Mouse (Mus musculus): ENCODE data around the gene Celsr2.
A peak's percentile ranks its signal among the peaks of the same experiment; 100 is the strongest.

Celsr2 gene

DNA sequence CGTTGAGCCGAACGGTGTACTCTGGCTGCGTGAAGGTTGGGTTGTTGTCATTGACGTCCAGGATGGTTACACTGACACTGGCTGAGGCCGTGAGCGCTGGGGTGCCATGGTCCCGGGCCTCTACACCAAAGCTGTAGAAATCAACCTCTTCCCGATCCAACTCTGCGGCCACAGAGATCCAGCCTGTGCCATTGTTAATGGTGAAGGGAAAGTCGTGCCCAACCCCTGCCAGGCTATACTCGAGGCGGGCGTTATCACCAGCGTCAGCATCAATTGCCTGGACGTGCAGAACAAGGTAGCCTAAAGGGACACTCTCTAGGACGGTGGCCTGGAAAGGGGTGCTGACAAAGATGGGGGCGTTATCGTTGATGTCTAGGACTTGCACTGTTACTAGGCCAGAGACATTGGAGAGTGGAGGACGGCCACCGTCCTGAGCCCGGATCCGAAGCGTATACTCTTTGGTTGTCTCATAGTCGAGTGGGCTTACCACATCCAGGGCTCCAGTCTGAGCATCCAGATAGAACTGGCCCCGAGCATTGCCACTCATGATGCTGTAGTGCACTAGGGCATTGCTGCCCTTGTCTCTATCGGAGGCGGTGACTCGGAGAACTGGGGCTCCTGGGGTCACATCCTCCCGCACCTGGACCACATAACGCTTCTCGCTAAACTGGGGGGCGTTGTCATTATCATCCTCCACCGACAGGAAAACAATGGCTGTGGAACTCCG is 1.6 kb downstream of the Celsr2 start:
- ATAC-seq (ENCODE audit: low TSS enrichment), result no peak

GRCm38 (mm10) chr3:108411754-108412121 is 3.6 kb downstream of the Celsr2 start:
- 0 out of 2 replicates have a peak, but pooled peaks have one; percentile 7 for ATAC-seq (ENCODE audit: low TSS enrichment)

DNA sequence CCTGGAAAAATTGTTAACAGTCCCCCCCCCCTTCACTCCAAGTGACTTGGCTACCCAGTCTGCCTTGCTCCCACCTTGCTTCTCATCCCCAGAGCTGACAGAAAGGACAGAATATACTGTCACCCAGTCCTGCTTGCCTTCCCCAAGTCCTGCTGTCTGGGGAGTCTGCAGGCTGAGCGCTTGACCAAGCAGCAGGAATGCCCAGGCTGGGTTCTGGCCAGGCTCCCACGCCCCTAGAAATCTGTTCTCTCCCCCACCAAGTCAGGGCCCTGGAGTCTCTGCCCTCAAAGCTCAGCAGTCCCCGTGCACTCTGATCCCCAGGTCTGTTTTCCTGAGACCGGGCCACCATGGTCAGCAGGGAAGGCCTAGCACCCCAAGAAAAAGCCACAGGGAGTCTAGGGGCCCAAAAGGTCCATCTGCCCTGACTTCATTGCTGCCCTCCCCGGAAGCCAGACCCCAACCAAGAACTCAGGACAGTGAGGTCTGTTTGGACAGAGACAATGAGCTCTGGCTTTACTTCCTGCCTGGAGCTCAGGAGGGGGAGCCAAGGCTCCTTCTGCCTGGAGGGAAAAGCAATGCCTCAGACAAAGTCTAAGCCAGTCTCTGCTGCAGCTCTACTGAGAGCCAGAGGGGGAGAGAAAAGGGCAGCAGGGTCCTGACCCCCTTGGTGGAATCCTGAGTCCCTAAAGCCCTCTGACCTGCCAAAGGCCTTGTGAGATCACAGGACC is 4.2 kb downstream of the Celsr2 start:
- no peak for ATAC-seq (ENCODE audit: low TSS enrichment)

DNA sequence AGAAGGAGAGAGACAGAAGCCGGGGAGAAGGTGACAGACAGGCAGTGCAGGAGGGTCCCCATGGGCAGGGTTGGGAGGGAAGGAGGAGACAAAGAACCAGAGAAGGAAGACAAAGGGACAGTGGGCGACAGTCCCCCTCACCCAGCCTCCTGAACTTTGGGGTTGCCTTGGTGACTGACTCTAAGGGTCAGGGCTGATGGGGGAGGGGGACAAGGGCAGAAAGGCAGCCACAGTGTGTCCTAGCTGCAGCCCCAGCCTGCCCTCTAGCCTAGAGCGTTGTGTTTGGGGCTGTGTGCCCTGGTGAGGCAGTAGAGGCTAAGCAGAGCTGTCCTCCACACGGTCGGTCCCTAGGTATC is 5.0 kb downstream of the Celsr2 start:
- ATAC-seq (ENCODE audit: low TSS enrichment), result no peak

- no peak for ATAC-seq (ENCODE audit: low TSS enrichment)
Observed at GRCm38 (mm10) chr3:108409656-108410358, 5.5 kb downstream of the Celsr2 start.

GRCm38 (mm10) chr3:108408517-108409008 is 6.8 kb downstream of the Celsr2 start:
- ATAC-seq (ENCODE audit: low TSS enrichment), result no peak

DNA sequence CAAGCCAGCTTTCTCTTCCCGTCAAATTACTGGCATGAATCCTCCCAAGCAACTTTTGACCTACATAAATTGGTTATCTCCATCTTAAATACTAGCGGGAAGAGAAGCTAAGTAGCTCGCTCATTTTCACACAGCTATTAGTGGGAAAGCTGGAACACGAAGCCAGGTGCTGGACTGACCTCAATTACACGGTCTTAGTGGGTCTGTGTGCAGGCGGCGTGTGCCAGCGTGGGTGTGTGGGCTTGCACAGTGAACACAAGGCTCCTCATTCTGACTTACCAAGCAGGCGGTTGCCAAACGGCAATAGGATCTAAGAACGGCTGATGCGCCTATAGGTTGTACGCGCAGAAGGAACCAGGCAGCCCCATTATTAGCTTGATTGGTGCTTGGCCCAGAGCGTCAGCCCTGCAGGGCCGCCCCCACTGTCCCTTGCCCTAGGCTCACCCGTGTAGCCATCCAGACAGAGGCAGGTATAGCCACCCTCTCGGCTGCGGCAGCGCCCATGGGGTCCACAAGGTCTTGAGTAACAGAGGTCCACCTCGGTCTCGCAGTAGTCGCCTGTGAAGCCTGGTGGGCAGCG is 9.0 kb downstream of the Celsr2 start:
- peak; percentile 14; the same call in 1 of the 2 replicates for ATAC-seq (ENCODE audit: low TSS enrichment)

DNA sequence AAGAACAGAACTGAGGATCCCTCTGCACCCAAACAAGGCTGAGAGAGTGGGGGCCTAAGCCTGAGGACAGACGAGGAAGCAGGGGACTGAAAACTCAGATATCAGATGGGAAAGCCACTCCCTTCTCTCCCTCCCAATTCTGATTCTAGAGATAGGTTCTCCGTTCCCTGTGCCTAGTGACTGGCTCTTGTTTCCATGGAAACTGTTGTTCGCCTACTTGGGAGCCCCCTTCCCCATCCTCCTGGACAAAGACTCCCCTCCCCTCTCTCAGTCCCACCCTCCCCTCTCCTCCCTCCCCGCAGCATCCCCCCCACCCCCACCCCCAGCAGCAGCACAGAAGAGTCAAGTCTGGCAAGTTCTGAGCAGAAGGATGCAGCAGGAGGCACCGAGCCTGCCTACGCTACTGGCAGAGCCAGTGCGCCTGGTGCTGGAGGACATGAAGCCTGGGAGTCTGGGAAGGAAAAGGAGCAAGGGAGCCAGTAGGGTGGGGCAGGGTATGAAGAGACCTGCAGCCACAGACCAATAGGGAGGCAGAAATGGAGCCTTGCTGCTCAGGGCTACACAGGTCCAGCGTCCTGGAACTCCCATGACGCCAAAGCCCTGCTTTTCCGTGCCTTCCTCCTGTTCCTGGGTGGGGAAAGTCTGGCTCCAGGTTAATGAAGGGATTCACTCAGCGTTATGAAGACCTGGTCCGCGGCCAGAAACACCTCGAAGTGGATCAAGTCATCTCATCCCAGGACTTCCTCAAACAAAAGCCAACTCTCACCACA is 9.6 kb downstream of the Celsr2 start:
- ATAC-seq (ENCODE audit: low TSS enrichment), result peak; percentile 72

DNA sequence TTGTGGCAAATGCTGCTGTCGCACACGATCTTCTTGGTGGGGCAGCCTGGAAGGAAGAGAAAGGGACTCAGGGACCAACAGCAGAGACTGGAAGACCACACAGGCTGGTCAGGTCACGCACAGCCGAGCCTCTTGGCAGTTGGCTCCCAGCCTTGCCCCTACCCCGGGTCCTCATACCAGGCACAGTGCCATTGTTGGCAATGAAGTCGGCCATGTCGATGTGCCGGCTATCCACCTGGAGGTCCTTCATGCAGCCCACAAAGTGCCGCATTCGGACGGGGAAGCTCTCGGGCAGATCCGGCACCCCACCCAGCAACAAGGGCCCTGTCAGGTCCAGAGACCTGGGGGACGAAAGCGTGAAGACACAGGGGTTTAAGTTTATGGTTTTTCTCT is 12.8 kb downstream of the Celsr2 start:
- no peak for ATAC-seq (ENCODE audit: low TSS enrichment)

GRCm38 (mm10) chr3:108401692-108402527 is 13.4 kb downstream of the Celsr2 start:
- peak; percentile 72 for ATAC-seq (ENCODE audit: low TSS enrichment)

- ATAC-seq (ENCODE audit: low TSS enrichment), result no peak
Observed at GRCm38 (mm10) chr3:108400442-108400841, 14.9 kb downstream of the Celsr2 start.

DNA sequence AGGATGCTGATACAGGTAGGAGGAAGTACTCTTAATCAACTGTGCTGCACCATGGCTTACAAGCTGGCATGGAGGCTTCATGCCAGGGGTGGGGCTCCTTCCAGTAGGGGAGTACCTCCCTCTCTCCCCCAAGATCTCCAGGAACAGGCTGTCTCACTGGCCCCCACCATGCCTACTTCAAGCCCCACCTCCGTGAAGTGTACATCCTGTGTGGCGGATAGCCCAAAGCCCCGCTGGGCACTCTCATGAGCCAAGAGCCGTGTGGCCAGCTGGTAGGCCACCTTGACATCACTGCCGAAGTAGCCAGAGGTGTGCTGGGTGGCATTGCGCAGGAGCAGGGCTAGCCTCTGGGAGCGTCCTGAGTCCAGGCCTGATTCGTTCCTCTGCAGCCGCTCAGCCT is 17.1 kb downstream of the Celsr2 start:
- no peak for ATAC-seq (ENCODE audit: low TSS enrichment)

DNA sequence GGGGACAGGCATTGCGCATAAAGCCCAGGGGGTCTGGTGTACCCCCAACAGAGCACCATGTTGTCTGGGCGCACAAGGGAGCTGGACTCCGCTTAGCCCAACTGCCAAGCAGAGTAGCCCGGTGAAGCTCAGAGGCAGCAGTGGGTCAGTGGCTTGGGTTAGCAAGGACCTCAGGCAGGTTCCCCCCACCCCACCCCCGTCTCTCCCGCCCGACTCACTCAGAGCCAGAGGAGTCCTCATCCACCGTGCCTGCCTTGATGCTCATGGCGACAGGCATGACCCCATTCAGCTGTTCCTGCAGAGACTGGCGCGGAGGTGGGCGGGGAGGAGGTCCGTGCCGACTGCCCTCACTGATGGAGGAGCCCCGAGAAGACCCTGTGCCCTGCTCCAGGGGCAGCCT is 22.6 kb downstream of the Celsr2 start:
- no peak for ATAC-seq (ENCODE audit: low TSS enrichment)

- no peak for ATAC-seq (ENCODE audit: low TSS enrichment)
Observed at GRCm38 (mm10) chr3:108392299-108392698, 23.1 kb downstream of the Celsr2 start.

- ATAC-seq (ENCODE audit: low TSS enrichment), result peak; percentile 57
Observed at GRCm38 (mm10) chr3:108389111-108389545, 26.2 kb downstream of the Celsr2 start.

GRCm38 (mm10) chr3:108386186-108386585 is 29.2 kb downstream of the Celsr2 start:
- ATAC-seq (ENCODE audit: low TSS enrichment), result peak; percentile 39

DNA sequence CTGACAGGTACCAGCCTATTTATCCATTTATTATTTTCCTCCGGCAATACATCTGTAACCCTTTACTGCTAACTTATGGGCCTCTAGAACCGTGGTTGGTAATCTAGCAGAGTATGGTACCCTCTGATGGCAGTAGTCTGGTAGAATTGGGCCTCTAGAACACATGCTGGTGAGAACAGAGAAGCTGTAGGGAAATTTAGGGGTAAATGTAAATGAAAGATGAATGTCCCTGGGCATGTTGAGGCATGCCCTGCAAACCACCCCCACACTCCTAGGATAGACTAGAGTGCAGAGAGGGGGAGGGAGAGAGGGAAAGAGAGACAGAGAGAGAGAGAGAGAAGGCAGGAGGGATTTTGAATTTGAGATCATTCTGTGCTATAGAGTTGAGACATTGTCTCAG is 30.9 kb downstream of the Celsr2 start:
- no peak for ATAC-seq (ENCODE audit: low TSS enrichment)

DNA sequence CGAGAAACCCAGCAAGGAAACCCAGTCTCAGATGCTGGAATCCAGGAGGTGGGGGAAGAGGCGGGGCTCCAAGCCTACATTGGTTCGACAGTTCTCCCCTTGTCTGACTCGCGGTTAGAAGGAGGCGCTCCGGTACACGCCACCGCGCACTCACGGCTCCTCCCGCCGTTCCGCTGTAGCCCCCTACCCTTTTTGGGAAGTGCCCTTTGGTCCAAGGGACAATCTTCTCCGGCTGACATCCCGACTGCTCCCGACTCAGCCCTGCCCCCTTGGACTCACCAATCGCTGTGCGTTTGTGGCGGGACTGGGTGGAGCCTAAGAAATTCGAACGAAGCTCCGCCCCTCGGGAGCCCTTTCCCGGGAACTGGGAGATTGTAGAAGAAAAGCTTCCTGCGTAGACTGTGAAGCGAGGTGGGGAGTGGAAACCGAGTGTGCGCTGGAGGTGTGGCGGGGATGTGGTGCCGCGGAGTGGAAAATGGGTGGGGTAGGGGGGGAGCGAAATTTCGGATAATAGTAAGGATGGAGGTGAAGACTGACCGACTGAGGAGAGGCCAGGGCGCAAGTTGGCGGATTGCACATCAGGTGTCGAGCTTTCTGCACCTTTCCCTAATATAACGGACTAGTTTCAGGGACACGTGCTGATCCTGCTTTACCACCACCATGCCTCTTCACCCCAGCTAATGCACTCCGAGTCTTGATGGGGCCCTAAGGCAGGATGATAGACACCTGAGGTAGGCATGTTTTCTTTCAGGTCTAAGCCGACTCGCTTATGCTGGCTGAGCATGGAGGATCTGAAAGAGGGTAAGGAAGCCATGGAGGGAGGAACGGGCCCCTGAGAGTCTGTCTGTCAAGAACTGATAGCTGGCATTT is 31.6 kb downstream of the Celsr2 start, which contains the start of gene Psrc1:
Gene Psrc1 (plus strand): TSS at position 355 of the 870 bp plus-strand sequence.
- peak; percentile 60 for ATAC-seq (ENCODE audit: low TSS enrichment)

Data from frontal cortex, adult (tissue).